Mouse (Mus musculus): ENCODE measurements around the gene Pcdh9.

DNA sequence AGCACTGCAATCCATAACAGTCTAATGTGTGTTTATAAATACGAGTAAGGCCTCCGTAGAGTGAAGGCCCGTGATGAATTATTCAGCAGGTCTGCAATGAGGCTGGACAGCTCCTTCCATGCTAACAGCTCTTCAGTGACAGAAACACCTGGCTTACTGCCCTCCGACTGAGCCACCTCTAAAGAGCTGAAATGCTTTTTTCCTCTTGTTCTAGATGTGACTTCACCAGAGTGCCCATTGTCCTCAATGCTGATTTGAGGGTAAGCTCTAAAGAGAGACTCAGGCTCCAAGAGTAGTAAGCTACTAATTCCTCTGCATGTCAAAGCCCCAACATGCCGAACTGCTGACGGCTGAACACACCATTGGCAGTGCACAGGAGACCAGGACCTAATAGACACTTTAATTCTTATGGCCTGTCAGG is 64.4 kb downstream of the Pcdh9 start:
- TF ChIP-seq POLR2A (IDR thresholded peaks at IDR 0.05; ENCODE audit: extremely low read depth, insufficient read depth, low read length), result no peak
- no peak for TF ChIP-seq CTCF (IDR thresholded peaks at IDR 0.05; ENCODE audit: low read depth, low read length)

Measured in liver, adult 2 months (tissue).